Mouse (Mus musculus) kidney, postnatal 4 days (tissue): ENCODE data around the gene Kif27.

Source experiments
- DNase-seq, 2 experiments: peaks; one replicate each; pipeline ENCODE4 v3.0.0; 2021; ENCODE audit warnings: mixed read lengths in 2 of 2

The Kif27 gene

GRCm38 (mm10) chr13:58364353-58365175 is 5.6 kb upstream of the Kif27 start:
- peak in 1 of 2 experiments; percentile 24 for DNase-seq

- DNase-seq, result no peak
These were observed 357 bp upstream of the Kif27 start for GRCm38 (mm10) chr13:58359304-58359653.

GRCm38 (mm10) chr13:58352996-58353395 is 5.9 kb downstream of the Kif27 start:
- DNase-seq, result no peak

GRCm38 (mm10) chr13:58350606-58351005 is 8.3 kb downstream of the Kif27 start:
- no peak for DNase-seq

- DNase-seq, result no peak
These were observed 14.4 kb downstream of the Kif27 start for GRCm38 (mm10) chr13:58344505-58344904.

- peak in 1 of 2 experiments; percentile 27 for DNase-seq
These were observed 21.5 kb downstream of the Kif27 start for GRCm38 (mm10) chr13:58337456-58337855.

GRCm38 (mm10) chr13:58334116-58334515 is 24.8 kb downstream of the Kif27 start:
- DNase-seq, result no peak

- DNase-seq, result no peak
These were observed 41.2 kb downstream of the Kif27 start for GRCm38 (mm10) chr13:58317768-58318167.

- no peak for DNase-seq
These were observed 43.9 kb downstream of the Kif27 start for GRCm38 (mm10) chr13:58314991-58315390.

GRCm38 (mm10) chr13:58313758-58314157 is 45.2 kb downstream of the Kif27 start:
- DNase-seq, result no peak

- peak; percentile 25 to 43 for DNase-seq
These were observed 47.6 kb downstream of the Kif27 start for GRCm38 (mm10) chr13:58311351-58311750.

GRCm38 (mm10) chr13:58309499-58309898 is 49.4 kb downstream of the Kif27 start:
- DNase-seq, result no peak

- no peak for DNase-seq
These were observed 51.5 kb downstream of the Kif27 start for GRCm38 (mm10) chr13:58307453-58307852.

GRCm38 (mm10) chr13:58305230-58305629 is 53.7 kb downstream of the Kif27 start:
- no peak for DNase-seq

- DNase-seq, result no peak
These were observed 56.3 kb downstream of the Kif27 start for GRCm38 (mm10) chr13:58302421-58303145.

GRCm38 (mm10) chr13:58301961-58302360 is 57.0 kb downstream of the Kif27 start:
- DNase-seq, result no peak

GRCm38 (mm10) chr13:58298756-58299155 is 60.2 kb downstream of the Kif27 start:
- no peak for DNase-seq

- DNase-seq, result no peak
These were observed 63.3 kb downstream of the Kif27 start for GRCm38 (mm10) chr13:58295582-58295981.

- DNase-seq, result no peak
These were observed 66.1 kb downstream of the Kif27 start for GRCm38 (mm10) chr13:58292811-58293210.

- DNase-seq, result no peak
These were observed 69.6 kb downstream of the Kif27 start for GRCm38 (mm10) chr13:58289308-58289707.

- DNase-seq, result peak; percentile 92 to 95
These were observed 71.1 kb downstream of the Kif27 start for GRCm38 (mm10) chr13:58287822-58288221.

GRCm38 (mm10) chr13:58283466-58283865 is 75.5 kb downstream of the Kif27 start:
- DNase-seq, result no peak

- no peak for DNase-seq
These were observed 77.0 kb downstream of the Kif27 start for GRCm38 (mm10) chr13:58281936-58282335.

- DNase-seq, result no peak
These were observed 78.4 kb downstream of the Kif27 start for GRCm38 (mm10) chr13:58280528-58280927.
